Mouse (Mus musculus) lung, postnatal 0 days (tissue): Measurements from ENCODE around the gene Fto. TPM values are rescaled to one million over a fixed set of nuclear protein-coding genes. Genes with fewer than 3 reads are reported as not detected.
A peak's percentile ranks its signal among the peaks of the same experiment; 100 is the strongest.

Experiments
- ATAC-seq: fragments of 200-750 bp; cut with Nextera tagmentation; 2 replicates; pipeline ENCODE4 v1.8.0; 2017; ENCODE audit warnings: moderate library complexity
- DNase-seq: peaks from one replicate; pipeline ENCODE4 v3.0.0-alpha.2; 2016; ENCODE audit warnings: low spot score
- H3K27ac ChIP-seq: fragments of 300-500 bp; sonication (generic); 2 replicates; pipeline ENCODE4 v1.5.1; 2014; ENCODE audit warnings: antibody characterized with exemption, mild to moderate bottlenecking, low read length, mixed read lengths
- H3K27me3 ChIP-seq: fragments of 300-500 bp; sonication (generic); replicated peaks from 2 replicates; pipeline ENCODE4 v1.6.1; 2014; ENCODE audit warnings: low read length, mixed read lengths; ENCODE audit not compliant: insufficient read depth
- H3K36me3 ChIP-seq: fragments of 300-500 bp; sonication (generic); 2 replicates; pipeline ENCODE4 v1.6.1; 2014; ENCODE audit warnings: low read length, mixed read lengths; ENCODE audit not compliant: insufficient read depth
- H3K4me1 ChIP-seq: fragments of 300-500 bp; sonication (generic); 2 replicates; pipeline ENCODE4 v1.6.1; 2014; ENCODE audit warnings: antibody characterized with exemption, low read depth, low read length, mixed read lengths; ENCODE audit not compliant: insufficient read depth
- H3K4me2 ChIP-seq: fragments of 300-500 bp; sonication (generic); replicated peaks from 2 replicates; pipeline ENCODE4 v1.6.1; 2014; ENCODE audit warnings: low read depth, mild to moderate bottlenecking, low read length, moderate library complexity, mixed read lengths
- H3K4me3 ChIP-seq: fragments of 300-500 bp; sonication (generic); 2 replicates; pipeline ENCODE4 v1.5.1; 2014; ENCODE audit warnings: low read depth, low read length
- H3K9ac ChIP-seq: fragments of 300-500 bp; sonication (generic); replicated peaks from 2 replicates; pipeline ENCODE4 v1.6.1; 2014; ENCODE audit warnings: low read depth, mild to moderate bottlenecking
- H3K9me3 ChIP-seq: fragments of 300-500 bp; sonication (generic); 2 replicates; pipeline ENCODE4 v1.6.1; 2016; ENCODE audit warnings: low read length, mixed read lengths
- CTCF ChIP-seq: IDR thresholded peaks from 2 replicates; pipeline ENCODE4 v1.5.1; 2016; ENCODE audit warnings: antibody characterized with exemption, mild to moderate bottlenecking
- EP300 ChIP-seq: IDR thresholded peaks from 2 replicates; pipeline ENCODE4 v1.6.1; 2016; ENCODE audit warnings: antibody characterized with exemption, mild to moderate bottlenecking, control low read depth
- WGBS: fragments of 180-500 bp; shearing (Covaris S2); extraction: QIAGEN DNeasy Blood & Tissue Kit; methylation state at CpG from one replicate; pipeline ENCODE4 v1.1.7; 2014; 5-methylcytosine and 5-hydroxymethylcytosine counted together
- polyA plus RNA-seq: library from polyadenylated mRNA; unstranded; fragments of >200 nt; fragmentation: Nextera tagmentation; extraction: Ambion mirVana; gene quantifications from 2 replicates; pipeline ENCODE4 v1.2.1, GENCODE M21; 2015

The Fto gene
- polyA plus RNA-seq, 1 experiment from 2014 or later = 29.8 TPM

DNA sequence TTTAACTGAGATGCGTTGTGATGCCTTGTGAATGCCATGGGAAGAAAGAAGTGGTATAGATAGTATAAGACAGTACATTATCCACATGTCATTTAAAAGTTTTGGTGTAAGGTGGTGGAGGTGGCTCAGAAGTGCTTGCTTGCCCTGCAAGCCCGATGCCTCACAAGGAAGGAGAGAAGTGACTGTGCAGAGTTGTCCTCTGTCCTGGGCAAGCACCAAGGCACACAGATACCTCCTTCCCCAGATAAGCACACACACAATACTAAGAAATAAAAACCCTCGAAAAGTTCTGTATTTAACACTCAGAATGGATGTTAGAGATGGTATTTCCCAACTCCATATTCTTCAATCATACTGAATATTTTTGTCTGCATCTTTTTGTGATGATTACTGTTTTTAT lies 39.3 kb downstream of the Fto start:
- WGBS = 95% methylated on average over 3 of the region's 3 CpGs
- no peak for ATAC-seq
- H3K9me3 ChIP-seq = no peaks in the 10 kb centered on the region
- no peak overlapping the region for H3K4me3 ChIP-seq
- H3K27me3 ChIP-seq = no peaks in the 10 kb centered on the region
- no peak overlapping the region for H3K4me2 ChIP-seq
- no peak for DNase-seq
- H3K36me3 ChIP-seq = no peaks in the 10 kb centered on the region
- no peak overlapping the region for H3K9ac ChIP-seq
- TF ChIP-seq EP300 = no peak
- TF ChIP-seq CTCF = no peak
- no peak overlapping the region for H3K27ac ChIP-seq
- peaks cover 3% of the 10 kb centered on the region; the same call in 1 of the 2 replicates for H3K4me1 ChIP-seq

DNA sequence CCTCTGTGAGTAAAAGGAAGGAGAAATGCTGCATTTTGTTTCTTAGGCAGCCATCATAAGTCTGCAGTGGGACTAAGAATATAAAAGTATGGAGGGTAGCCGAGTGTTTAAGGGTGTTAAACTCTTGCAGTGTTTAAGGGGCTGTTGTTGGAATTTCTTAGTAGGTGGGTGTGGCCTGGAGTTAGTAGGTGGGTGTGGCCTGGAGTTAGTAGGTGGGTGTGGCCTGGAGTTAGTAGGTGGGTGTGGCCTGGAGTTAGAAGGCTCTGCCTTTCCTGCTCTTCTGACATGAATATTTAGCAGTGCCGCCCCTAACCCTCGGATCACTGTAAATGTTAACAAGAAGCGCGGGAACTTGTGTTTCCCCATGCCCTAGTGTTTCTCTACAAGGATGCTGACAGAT lies 39.7 kb downstream of the Fto start:
- no peaks in the 10 kb centered on the region for H3K9me3 ChIP-seq
- no peak for TF ChIP-seq EP300
- TF ChIP-seq CTCF = no peak
- no peaks in the 10 kb centered on the region for H3K36me3 ChIP-seq
- H3K4me3 ChIP-seq = no peak overlapping the region
- H3K9ac ChIP-seq = no peak overlapping the region
- DNase-seq (no peak), ATAC-seq (peak; percentile 27; the same call in 1 of the 2 replicates)
- H3K4me1 ChIP-seq = peaks cover 3% of the 10 kb centered on the region; the same call in 1 of the 2 replicates
- WGBS = 69% methylated on average over 5 of the region's 5 CpGs
- H3K4me2 ChIP-seq = no peak overlapping the region
- no peak overlapping the region for H3K27ac ChIP-seq
- no peaks in the 10 kb centered on the region for H3K27me3 ChIP-seq

DNA sequence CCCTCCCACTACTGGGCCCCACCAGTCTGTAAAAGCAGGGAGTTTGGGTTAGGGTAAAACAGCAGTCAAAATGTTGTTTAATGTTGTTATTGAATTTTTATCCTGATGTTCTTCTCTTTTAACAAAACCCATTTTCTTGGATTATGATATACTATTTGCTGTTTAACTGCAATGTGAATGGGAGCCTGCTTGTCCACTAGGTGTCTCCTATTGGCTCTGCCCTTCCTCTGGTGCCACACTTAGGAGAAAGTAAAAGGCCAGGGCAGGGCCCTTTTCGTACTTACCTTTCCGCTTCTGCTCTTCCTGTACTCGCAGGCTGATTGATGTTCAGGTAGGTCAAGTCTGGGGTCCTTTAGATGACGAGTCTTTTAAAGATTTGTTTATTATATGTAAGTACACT lies 40.6 kb downstream of the Fto start:
- DNase-seq = no peak
- 84% methylated on average over 4 of the region's 4 CpGs for WGBS
- no peak overlapping the region for H3K27ac ChIP-seq

DNA sequence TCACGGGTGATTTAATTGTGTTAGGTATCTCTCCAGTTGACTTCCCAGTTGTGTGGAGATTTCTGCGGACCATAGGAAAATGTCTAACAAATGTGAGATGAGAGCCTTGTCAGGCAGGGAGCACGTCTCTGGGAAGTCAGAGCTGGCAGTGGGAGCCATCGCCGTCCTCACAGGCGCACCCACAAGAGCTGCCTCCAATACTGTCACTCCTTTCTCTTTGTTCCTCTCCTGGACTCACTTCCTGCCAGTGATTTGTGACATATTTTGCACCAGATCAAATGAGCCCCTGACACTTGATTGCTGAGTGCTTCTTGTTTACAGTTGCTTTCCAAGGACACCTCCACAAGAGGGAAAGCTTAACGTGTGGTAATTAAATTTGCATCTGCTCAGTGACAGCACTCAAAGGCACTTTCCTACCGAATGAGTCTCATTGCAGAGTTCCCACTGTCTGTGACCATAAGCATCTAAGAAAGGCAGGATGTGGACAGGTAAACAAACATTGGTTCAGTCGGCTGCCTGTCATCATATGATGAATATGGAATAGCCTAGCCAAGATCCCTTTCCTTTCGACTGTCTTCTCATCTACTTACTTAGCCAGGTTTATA lies 42.1 kb downstream of the Fto start:
- Histone ChIP-seq H3K4me1 (peaks cover 3% of the 10 kb centered on the region; the same call in 1 of the 2 replicates), H3K9me3 (no peaks in the 10 kb centered on the region), H3K9ac (no peak overlapping the region), H3K27ac (no peak overlapping the region), H3K4me3 (no peak overlapping the region), H3K27me3 (no peaks in the 10 kb centered on the region), H3K4me2 (no peak overlapping the region; the same call in 1 of the 2 replicates), H3K36me3 (no peaks in the 10 kb centered on the region)
- TF ChIP-seq EP300 (peak; percentile 52; the same call in 1 of the 2 replicates), CTCF (no peak)
- 40% methylated on average over 10 of the region's 10 CpGs for WGBS
- DNase-seq (peak; percentile 41), ATAC-seq (peak; percentile 63)

More for the DNA sequence above, 40.6 kb downstream of the Fto start:
- no peak overlapping the region for H3K4me3 ChIP-seq
- H3K4me1 ChIP-seq = peaks cover 3% of the 10 kb centered on the region; the same call in 1 of the 2 replicates
- TF ChIP-seq CTCF (peak; percentile 54), EP300 (no peak)
- H3K4me2 ChIP-seq = no peak overlapping the region
- H3K27me3 ChIP-seq = no peaks in the 10 kb centered on the region
- no peaks in the 10 kb centered on the region for H3K9me3 ChIP-seq
- no peak overlapping the region for H3K9ac ChIP-seq
- no peaks in the 10 kb centered on the region for H3K36me3 ChIP-seq
- no peak for ATAC-seq

DNA sequence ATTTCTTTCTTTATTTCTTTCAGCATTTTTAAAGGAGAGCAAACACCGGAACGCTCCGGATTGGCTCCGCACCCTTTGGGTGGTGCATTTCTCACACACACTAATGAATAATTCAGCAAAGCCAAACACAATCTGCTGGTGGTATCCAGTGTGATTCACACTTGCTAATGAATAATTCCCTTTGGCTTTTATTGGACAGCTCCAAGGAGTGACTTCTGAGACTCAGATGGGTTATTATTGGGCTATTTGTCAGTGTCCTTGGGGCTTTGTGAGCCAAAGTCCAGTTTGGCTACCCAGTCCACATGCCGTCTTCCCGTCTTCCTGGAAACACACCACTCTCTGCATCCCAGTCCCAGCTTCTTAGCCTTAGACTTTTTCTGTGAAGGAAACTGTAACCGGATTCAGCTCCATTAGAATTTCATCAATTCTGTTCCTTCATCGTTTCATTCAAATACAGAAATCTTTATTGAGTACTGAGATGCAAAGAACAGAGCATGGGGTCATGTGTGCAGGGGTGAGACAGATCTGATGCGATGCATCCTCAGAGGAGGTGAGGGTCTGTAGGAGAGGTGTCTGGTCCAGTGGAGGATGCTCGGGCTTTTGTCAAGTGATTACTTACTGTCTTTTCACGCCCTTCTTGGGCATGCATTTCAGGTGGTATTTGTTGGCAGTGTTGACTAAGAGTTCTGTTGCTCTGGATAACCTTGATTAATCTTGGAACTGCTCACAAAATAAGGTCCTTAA lies 42.8 kb downstream of the Fto start:
- DNase-seq (no peak), ATAC-seq (no peak)
- Histone ChIP-seq H3K36me3 (no peaks in the 10 kb centered on the region), H3K27ac (no peak overlapping the region), H3K9ac (no peak overlapping the region), H3K4me3 (no peak overlapping the region), H3K9me3 (no peaks in the 10 kb centered on the region), H3K27me3 (no peaks in the 10 kb centered on the region), H3K4me1 (peaks cover 3% of the 10 kb centered on the region; the same call in 1 of the 2 replicates), H3K4me2 (no peak overlapping the region)
- TF ChIP-seq EP300 (no peak), CTCF (no peak)
- WGBS = 79% methylated on average over 11 of the region's 11 CpGs

DNA sequence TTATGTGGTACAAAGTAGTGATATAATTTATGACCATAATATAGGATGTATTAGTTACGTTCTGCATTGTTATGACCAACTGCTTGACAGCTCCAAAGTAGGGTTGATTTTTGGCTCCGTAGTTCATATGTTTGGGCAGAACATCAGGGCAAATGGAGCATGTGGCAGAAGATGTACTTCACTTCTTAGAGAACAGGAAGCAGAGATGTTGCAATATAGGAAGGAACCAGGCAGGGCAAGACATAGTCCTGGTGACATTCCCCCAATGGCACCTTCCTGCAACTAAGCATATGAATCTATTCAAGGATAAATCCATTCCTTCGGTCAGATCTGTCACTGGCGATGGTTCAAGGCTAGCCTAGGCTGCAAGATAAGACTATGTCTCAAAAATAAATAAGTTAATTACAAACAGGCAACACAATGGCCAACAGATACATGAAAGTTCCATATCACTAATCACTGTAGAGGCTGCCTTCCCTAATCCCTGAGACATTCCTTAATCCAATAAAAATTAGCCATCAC lies 44.2 kb downstream of the Fto start:
- Histone ChIP-seq H3K4me3 (no peak overlapping the region), H3K27ac (no peak overlapping the region), H3K9me3 (no peaks in the 10 kb centered on the region), H3K27me3 (no peaks in the 10 kb centered on the region), H3K4me2 (no peak overlapping the region), H3K36me3 (no peaks in the 10 kb centered on the region), H3K9ac (no peak overlapping the region), H3K4me1 (peaks cover 3% of the 10 kb centered on the region; the same call in 1 of the 2 replicates)
- DNase-seq = no peak
- ATAC-seq = peak; percentile 24; the same call in 1 of the 2 replicates
- no peak for TF ChIP-seq EP300
- 58% methylated on average over 4 of the region's 4 CpGs for WGBS
